Mouse (Mus musculus) testis, adult 2 months (tissue): Measurements from ENCODE around the gene Serpina3a.

Source experiments
- CTCF ChIP-seq: fragments of 200-500 bp; IDR thresholded peaks from 2 replicates; pipeline ENCODE4 v1.5.1; 2012; ENCODE audit warnings: low read depth, mild to moderate bottlenecking, inconsistent platforms, low read length, moderate library complexity; ENCODE audit not compliant: control insufficient read depth, insufficient read depth, insufficient replicate concordance
- POLR2A ChIP-seq: fragments of 200-500 bp; IDR thresholded peaks from 2 replicates; pipeline ENCODE4 v1.6.1; 2012; ENCODE audit warnings: low read depth, mild to moderate bottlenecking, inconsistent platforms, low read length, moderate library complexity; ENCODE audit not compliant: control insufficient read depth

DNA sequence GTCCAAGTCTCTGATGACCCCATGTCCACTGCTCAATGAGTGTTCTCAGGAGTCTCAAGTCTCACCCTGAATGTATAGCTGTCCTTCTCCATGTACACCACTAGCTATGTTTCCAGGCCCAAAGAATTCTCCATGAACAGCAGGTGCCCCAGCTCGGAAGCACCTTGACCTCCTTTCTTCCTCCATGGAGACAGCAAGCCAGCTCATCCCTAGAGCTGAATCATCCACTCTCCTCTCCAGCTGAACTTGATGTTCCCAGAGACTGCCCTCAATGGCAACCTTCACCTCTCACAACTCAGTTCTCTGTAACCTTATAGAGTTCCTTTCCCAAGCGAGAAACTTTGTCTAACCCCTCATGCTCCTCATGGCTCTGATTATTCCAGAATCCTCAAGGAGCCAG is 33.0 kb downstream of the Serpina3a start:
- TF ChIP-seq CTCF (no peak), POLR2A (no peak)
